Mouse (Mus musculus) T-helper 1 cell (primary cell): ENCODE measurements at regions not wholly inside any gene's neighbourhood (a gene's known extent, or its start where the extent isn't known, plus 50 kb on each side); places are given as distances from the start of the nearest gene placed in this dataset.

Source experiments
- in situ Hi-C: fragments of 300-600 bp; cut with MboI, MseI; formaldehyde crosslinking; loops from one replicate; pipeline ENCODE4 v1.15.1; 2025; ENCODE audit warnings: high pct_unique_total_duplicates

GRCm38 (mm10) chr1:63851476-63852094 is 82.5 kb upstream of the 4933402D24Rik start:
- in situ Hi-C loops = no loop called here

DNA sequence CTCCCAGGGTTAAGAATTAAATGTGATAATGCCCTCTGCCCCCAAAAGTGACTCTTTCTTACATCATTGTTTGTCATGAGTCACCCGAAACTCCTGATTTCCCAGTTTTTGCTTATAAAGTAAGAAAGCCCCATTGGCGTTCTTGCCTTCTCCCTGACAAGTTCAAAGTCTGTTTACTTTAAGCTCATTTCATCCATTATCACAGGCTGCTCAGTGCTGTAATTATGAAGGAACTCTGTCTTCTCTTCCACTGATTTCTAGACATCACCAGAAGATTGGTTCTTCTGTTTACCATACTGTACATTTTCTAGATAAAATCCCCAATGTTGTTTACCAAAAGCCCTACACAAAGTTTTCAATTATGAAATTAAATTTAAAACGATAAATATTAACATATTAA is 81.2 kb upstream of the 4933402D24Rik start:
- in situ Hi-C loops = no loop called here

GRCm38 (mm10) chr1:63828174-63828844 is 59.2 kb upstream of the 4933402D24Rik start:
- in situ Hi-C loops = no loop called here

- in situ Hi-C loops = no loop called here
Observed at GRCm38 (mm10) chr1:63820614-63821270, 51.7 kb upstream of the 4933402D24Rik start.

- in situ Hi-C loops = no loop called here
Observed at GRCm38 (mm10) chr1:63819536-63820254, 50.6 kb upstream of the 4933402D24Rik start.
